ENCODE assay signal across 35 mouse cellular contexts in genomic region chr7:54818606-54819005, GRCm38 (mm10). TPM values are rescaled to one million over a fixed set of nuclear protein-coding genes. Genes with fewer than 3 reads are reported as not detected.
"Had no signal": no experiment of that assay in that cellular context is flagged by ENCODE, and none has a peak within 500 bp of the region (broad histone marks: within the 10 kb centered on the region; RNA-seq: fewer than 3 reads in every experiment).

No protein-coding gene starts in this region.

- H3K4me3 ChIP-seq: heart, embryonic 10.5 days; heart, embryonic 12.5 days; heart, embryonic 13.5 days; heart, embryonic 15.5 days; hindbrain, embryonic 10.5 days; hindbrain, embryonic 12.5 days; hindbrain, embryonic 15.5 days; intestine, embryonic 15.5 days; kidney, embryonic 15.5 days; layer of hippocampus, adult 2 months; left cerebral cortex, adult 2 months had no signal

- H3K36me3 ChIP-seq: heart, embryonic 10.5 days; heart, embryonic 12.5 days; heart, embryonic 13.5 days; heart, embryonic 15.5 days; hindbrain, embryonic 10.5 days; hindbrain, embryonic 12.5 days; hindbrain, embryonic 15.5 days; intestine, embryonic 15.5 days; kidney, embryonic 15.5 days had no signal

- H3K4me2 ChIP-seq: heart, embryonic 12.5 days; heart, embryonic 13.5 days; heart, embryonic 15.5 days; hindbrain, embryonic 12.5 days; hindbrain, embryonic 14.5 days; hindbrain, embryonic 15.5 days; intestine, embryonic 15.5 days; kidney, embryonic 15.5 days had no signal

- H3K27ac ChIP-seq: heart, embryonic 10.5 days; heart, embryonic 13.5 days; heart, embryonic 15.5 days; hindbrain, embryonic 10.5 days; hindbrain, embryonic 12.5 days; hindbrain, embryonic 14.5 days; hindbrain, embryonic 15.5 days; hindbrain, postnatal 0 days; intestine, embryonic 15.5 days; kidney, embryonic 15.5 days; kidney, postnatal 0 days; layer of hippocampus, adult 2 months; left cerebral cortex, adult 2 months had no signal

- H3K9ac ChIP-seq: heart, embryonic 12.5 days; heart, embryonic 13.5 days; heart, embryonic 15.5 days; hindbrain, embryonic 12.5 days; hindbrain, embryonic 14.5 days; hindbrain, embryonic 15.5 days; intestine, embryonic 15.5 days; kidney, embryonic 15.5 days had no signal

- H3K9me3 ChIP-seq: heart, embryonic 10.5 days; heart, embryonic 12.5 days; heart, embryonic 13.5 days; heart, embryonic 15.5 days; hindbrain, embryonic 10.5 days; hindbrain, embryonic 12.5 days; hindbrain, embryonic 15.5 days; intestine, embryonic 15.5 days; kidney, embryonic 15.5 days had no signal

- H3K27me3 ChIP-seq: heart, embryonic 12.5 days; heart, embryonic 13.5 days; heart, embryonic 15.5 days; hindbrain, embryonic 12.5 days; hindbrain, embryonic 15.5 days; intestine, embryonic 15.5 days; kidney, embryonic 15.5 days had no signal

- H3K4me1 ChIP-seq: heart, embryonic 10.5 days; heart, embryonic 12.5 days; heart, embryonic 13.5 days; heart, embryonic 15.5 days; hindbrain, embryonic 10.5 days; hindbrain, embryonic 12.5 days; hindbrain, embryonic 15.5 days; intestine, embryonic 15.5 days; kidney, embryonic 15.5 days had no signal

- ATAC-seq: hindbrain, embryonic 16.5 days; hindbrain, postnatal 0 days; inflammation-experienced regulatory T-cells, adult 6 months; intestine, embryonic 15.5 days; intestine, embryonic 16.5 days; intestine, postnatal 0 days had no signal

- DNase-seq: heart, postnatal 10 days; heart, postnatal 14 days; heart, postnatal 36 days; heart, postnatal 4 days; kidney, adult 11 months; kidney, adult 18-20 months; kidney, adult 2 months; kidney, adult 8-10 months; kidney, adult 9 months; kidney, postnatal 10 days; kidney, postnatal 14 days; kidney, postnatal 25 days; kidney, postnatal 36 days; kidney, postnatal 4 days; layer of hippocampus, adult 9-11 months; layer of hippocampus, postnatal 36 days had no signal

RNA-seq across cellular contexts. Expression of gene Luzp2, which starts 16.7 kb away (rescaled TPM):
- polyA plus RNA-seq: inflammation-experienced regulatory T-cells, adult 6 months; large intestine, adult 2 months had no signal
